Mouse (Mus musculus) midbrain, embryonic 10.5 days (tissue): ENCODE measurements at regions not wholly inside any gene's neighbourhood (a gene's known extent, or its start where the extent isn't known, plus 50 kb on each side); places are given as distances from the start of the nearest gene placed in this dataset.
"Not testable (repeated sequence)": the region's sequence is repeated elsewhere in the genome, so short reads cannot be mapped to it uniquely, and the experiment has no call there.

Experiments
- DNase-seq: peaks from one replicate; pipeline ENCODE4 v3.0.0-alpha.2; 2017; ENCODE audit warnings: low spot score
- H3K27ac ChIP-seq: fragments of 300-500 bp; sonication (generic); replicated peaks from 2 replicates; pipeline ENCODE4 v1.5.1; 2016; ENCODE audit warnings: mild to moderate bottlenecking
- H3K27me3 ChIP-seq: fragments of 300-500 bp; sonication (generic); 2 replicates; pipeline ENCODE4 v1.6.1; 2016; ENCODE audit warnings: low read depth, mild to moderate bottlenecking; ENCODE audit not compliant: poor library complexity, severe bottlenecking
- H3K36me3 ChIP-seq: fragments of 300-500 bp; sonication (generic); 2 replicates; pipeline ENCODE4 v1.6.1; 2016; ENCODE audit warnings: mild to moderate bottlenecking, moderate library complexity
- H3K4me1 ChIP-seq: fragments of 300-500 bp; sonication (generic); 2 replicates; pipeline ENCODE4 v1.6.1; 2016
- H3K4me3 ChIP-seq: fragments of 300-500 bp; sonication (generic); 2 replicates; pipeline ENCODE4 v1.5.1; 2016; ENCODE audit warnings: mild to moderate bottlenecking, moderate library complexity
- H3K9me3 ChIP-seq: fragments of 300-500 bp; sonication (generic); replicated peaks from 2 replicates; pipeline ENCODE4 v1.6.1; 2016; ENCODE audit warnings: mild to moderate bottlenecking
- WGBS: fragments of 180-500 bp; shearing (Covaris S2); methylation state at CpG from one replicate; pipeline ENCODE4 v1.1.7; 2016; 5-methylcytosine and 5-hydroxymethylcytosine counted together

DNA sequence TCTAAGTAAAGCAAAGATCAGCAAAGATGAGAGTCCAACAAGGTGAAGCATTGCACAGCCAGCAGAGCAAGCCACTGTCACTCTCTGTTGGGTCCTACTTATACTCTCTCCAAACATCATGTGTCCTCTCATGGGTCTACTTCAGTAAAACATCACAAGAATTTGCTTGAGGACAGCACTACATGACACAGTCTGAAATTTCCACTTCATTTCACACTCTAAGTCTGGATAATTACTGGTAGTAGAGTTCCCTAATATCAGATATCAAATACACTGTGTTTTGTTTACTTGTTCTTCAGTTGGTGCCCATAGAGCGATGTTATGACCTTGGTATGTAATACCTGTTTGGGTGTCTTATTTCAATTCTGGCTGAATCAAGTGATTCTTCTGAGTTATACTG, 280.7 kb downstream of the Myh15 start:
- Histone ChIP-seq H3K27ac (no peak overlapping the region), H3K36me3 (no peaks in the 10 kb centered on the region)
- 86% methylated on average over 1 of the region's 1 CpGs for WGBS

DNA sequence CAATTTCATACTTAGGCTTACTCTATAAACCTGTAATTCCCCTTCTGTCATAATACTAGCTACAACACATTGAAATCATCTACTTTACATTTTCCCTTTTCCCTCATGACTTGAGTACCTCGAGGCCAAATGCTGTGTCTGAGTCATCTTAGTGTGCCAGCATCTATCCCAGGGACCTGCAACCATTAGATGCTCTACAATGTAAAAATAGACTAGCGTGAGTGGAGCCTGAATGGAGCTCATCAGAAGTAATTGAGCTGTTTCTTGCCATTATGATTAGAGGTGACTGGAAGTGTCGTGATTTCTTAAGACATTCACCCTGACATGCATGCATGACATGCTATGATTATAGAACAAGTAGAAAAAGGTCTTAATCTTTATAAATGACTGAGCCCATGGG, 301.1 kb downstream of the Myh15 start:
- Histone ChIP-seq H3K9me3 (no peaks in the 10 kb centered on the region), H3K27ac (no peak overlapping the region), H3K4me3 (no peak overlapping the region), H3K27me3 (no peaks in the 10 kb centered on the region), H3K4me1 (no peaks in the 10 kb centered on the region), H3K36me3 (no peaks in the 10 kb centered on the region)
- WGBS, result 87% methylated on average over 3 of the region's 3 CpGs
- no peak for DNase-seq

More for the DNA sequence above, 280.7 kb downstream of the Myh15 start:
- Histone ChIP-seq H3K4me1 (no peaks in the 10 kb centered on the region), H3K9me3 (no peaks in the 10 kb centered on the region), H3K27me3 (no peaks in the 10 kb centered on the region), H3K4me3 (no peak overlapping the region)
- no peak for DNase-seq

- Histone ChIP-seq H3K4me3 (no peak overlapping the region), H3K27ac (no peak overlapping the region), H3K4me1 (no peaks in the 10 kb centered on the region), H3K27me3 (no peaks in the 10 kb centered on the region), H3K36me3 (no peaks in the 10 kb centered on the region), H3K9me3 (no peaks in the 10 kb centered on the region)
- 82% methylated on average over 1 of the region's 1 CpGs for WGBS
- no peak for DNase-seq
These were observed 304.4 kb downstream of the Myh15 start for GRCm38 (mm10) chr16:49361731-49362130.

DNA sequence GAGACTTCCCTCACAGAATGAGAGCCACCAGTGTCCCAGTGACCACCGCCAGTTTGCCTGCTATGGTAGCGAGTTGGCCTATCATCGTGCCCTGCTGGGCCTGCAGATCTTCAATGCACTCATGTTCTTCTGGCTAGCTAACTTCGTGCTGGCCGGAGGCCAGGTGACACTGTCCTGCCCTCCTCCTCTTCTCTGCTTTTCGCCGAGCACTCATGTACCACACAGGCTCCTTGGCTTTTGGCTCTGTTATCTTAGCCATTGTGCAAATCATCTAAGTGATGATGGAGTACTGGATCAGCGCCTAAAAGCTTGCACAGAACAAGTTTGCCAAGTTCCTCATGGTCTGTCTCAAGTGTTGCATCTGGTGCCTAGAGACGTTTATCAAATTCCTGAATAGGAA, 312.2 kb downstream of the Myh15 start:
- Histone ChIP-seq H3K4me3 (no peak overlapping the region), H3K4me1 (no peaks in the 10 kb centered on the region), H3K27ac (no peak overlapping the region), H3K36me3 (no peaks in the 10 kb centered on the region), H3K9me3 (no peaks in the 10 kb centered on the region), H3K27me3 (no peaks in the 10 kb centered on the region)
- no peak for DNase-seq
- 92% methylated on average over 9 of the region's 9 CpGs for WGBS

DNA sequence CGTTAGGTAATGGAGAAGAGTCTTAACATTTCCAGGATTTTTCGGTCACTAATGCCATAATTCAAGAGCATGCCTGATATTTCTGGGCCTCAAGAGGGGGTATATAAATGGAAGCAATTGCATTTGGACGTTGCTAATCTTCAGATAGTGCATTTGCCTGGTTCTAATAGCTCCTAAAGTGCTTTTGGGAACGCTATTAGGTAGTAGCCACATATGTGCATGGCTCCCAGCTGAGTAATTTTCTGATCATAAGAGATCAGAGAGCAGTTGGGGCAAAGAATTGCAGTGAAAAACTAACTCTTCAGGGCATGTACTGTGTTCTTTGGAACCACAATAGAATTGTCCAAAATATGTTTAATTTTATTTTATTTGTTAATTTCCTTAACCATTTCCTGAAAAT, 317.8 kb downstream of the Myh15 start:
- Histone ChIP-seq H3K27ac (no peak overlapping the region), H3K4me3 (no peak overlapping the region), H3K36me3 (no peaks in the 10 kb centered on the region), H3K4me1 (no peaks in the 10 kb centered on the region), H3K9me3 (no peaks in the 10 kb centered on the region), H3K27me3 (no peaks in the 10 kb centered on the region)
- 86% methylated on average over 4 of the region's 4 CpGs for whole genome bisulfite sequencing
- no peak for DNase-seq

DNA sequence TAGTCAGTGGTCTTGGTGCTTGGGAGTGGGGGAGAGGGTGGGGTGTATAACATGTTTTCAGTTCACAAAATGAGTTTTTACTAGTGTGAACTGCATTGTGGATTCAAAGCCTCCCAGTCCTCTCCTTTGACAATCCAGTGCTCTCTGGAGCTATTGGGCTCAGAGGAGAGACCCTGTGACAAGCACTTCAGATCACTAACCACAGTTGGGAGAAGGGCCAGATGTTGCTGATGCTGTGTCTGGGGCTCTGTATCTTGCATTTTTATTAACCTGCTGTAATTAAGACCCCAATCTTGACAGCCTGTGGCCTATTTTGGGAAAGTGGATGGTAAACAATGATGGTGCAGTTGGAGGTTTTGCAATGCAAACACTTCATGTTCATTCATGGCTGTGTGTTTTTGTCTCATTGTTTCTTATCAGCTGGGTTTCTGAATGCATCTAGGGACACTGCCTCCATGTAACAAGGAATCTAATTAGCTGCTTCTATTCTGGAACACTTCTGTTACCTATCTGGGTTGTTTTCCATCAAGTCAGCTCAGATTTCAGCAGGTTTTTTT, 320.0 kb upstream of the Ift57 start:
- H3K27ac ChIP-seq, result no peak overlapping the region
- H3K9me3 ChIP-seq, result no peaks in the 10 kb centered on the region
- no peaks in the 10 kb centered on the region for H3K27me3 ChIP-seq
- H3K4me1 ChIP-seq, result no peaks in the 10 kb centered on the region
- H3K36me3 ChIP-seq, result no peaks in the 10 kb centered on the region
- DNase-seq, result no peak
- H3K4me3 ChIP-seq, result no peak overlapping the region

DNA sequence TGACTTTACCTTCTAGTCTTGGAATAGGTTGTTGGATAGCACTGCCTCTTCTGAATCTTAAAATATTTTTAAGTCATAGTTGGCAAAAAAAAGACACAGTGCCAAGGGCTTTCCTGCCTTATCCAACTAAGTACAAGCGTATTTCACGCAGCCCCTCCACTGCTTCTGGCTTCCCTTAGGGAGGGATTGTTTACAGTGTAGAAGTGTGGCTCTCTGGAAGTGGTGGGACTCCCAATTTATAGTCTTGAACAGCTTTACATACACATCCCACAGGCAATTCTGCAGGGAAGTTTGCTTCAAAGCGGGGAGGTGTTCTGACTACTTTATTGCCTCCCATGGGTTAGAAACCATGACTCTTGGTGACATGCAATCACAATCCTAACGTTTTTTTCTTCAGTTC, 310.9 kb upstream of the Ift57 start:
- DNase-seq, result no peak
- WGBS, result 79% methylated on average over 4 of the region's 4 CpGs

DNA sequence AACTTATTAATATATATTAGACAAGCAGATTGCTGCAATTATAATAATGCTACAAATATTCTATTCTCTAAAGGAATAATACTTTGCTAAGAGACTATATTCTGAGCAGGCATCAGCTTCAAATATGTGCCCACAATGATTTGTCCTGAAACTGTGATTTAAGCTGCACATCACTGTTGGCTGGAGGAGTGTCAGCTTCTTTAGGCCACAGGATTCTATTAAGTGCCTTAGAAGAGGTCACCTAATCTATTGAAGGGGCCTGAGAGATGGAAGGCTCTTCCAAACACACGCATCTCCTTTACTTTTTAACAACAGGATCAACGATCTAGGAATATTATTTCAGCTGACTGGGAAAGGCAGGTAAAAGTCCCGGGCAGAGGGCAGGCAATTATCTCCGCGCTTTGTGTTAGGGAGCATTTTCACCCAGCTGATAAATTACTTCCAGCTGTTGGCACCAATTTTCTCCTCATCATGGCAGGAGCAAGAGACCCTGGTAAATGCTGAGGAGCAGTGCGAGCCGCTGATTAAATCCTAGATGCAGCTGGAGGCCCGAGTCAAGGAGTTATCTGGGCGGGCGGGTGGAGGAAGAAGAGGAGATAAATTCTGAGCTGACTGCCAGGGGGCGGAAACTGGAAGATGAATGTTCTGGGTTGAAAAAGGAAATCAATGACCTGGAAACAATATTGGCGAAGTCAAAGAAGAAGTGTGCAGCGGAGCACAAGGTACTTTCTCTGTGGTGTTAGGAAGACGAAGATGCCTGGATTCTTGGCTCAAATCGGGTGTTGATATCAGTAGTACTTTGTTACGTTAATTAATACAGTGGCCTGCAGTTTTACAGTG, 290.9 kb upstream of the Ift57 start:
- H3K9me3 ChIP-seq, result no peaks in the 10 kb centered on the region
- H3K4me3 ChIP-seq, result no peak overlapping the region
- H3K27me3 ChIP-seq, result no peaks in the 10 kb centered on the region
- WGBS, result 50% methylated on average over 16 of the region's 16 CpGs
- H3K36me3 ChIP-seq, result no peaks in the 10 kb centered on the region
- peak; percentile 16 for DNase-seq
- no peak overlapping the region for H3K27ac ChIP-seq
- no peaks in the 10 kb centered on the region for H3K4me1 ChIP-seq

More for the DNA sequence above, 310.9 kb upstream of the Ift57 start:
- no peak overlapping the region for H3K27ac ChIP-seq
- no peaks in the 10 kb centered on the region for H3K27me3 ChIP-seq
- no peaks in the 10 kb centered on the region for H3K4me1 ChIP-seq
- no peak overlapping the region for H3K4me3 ChIP-seq
- no peaks in the 10 kb centered on the region for H3K36me3 ChIP-seq
- H3K9me3 ChIP-seq, result no peaks in the 10 kb centered on the region

GRCm38 (mm10) chr16:49409235-49409634, 289.8 kb upstream of the Ift57 start:
- no peaks in the 10 kb centered on the region for H3K27me3 ChIP-seq
- no peaks in the 10 kb centered on the region for H3K4me1 ChIP-seq
- H3K9me3 ChIP-seq, result no peaks in the 10 kb centered on the region
- 94% methylated on average over 4 of the region's 4 CpGs for WGBS
- H3K4me3 ChIP-seq, result no peak overlapping the region
- DNase-seq, result no peak
- no peak overlapping the region for H3K27ac ChIP-seq
- no peaks in the 10 kb centered on the region for H3K36me3 ChIP-seq

GRCm38 (mm10) chr16:49430296-49430695, 268.7 kb upstream of the Ift57 start:
- no peak overlapping the region for H3K27ac ChIP-seq
- 94% methylated on average over 1 of the region's 1 CpGs for WGBS
- no peaks in the 10 kb centered on the region for H3K9me3 ChIP-seq
- DNase-seq, result no peak
- H3K4me1 ChIP-seq, result no peaks in the 10 kb centered on the region
- no peak overlapping the region for H3K4me3 ChIP-seq
- no peaks in the 10 kb centered on the region for H3K36me3 ChIP-seq
- no peaks in the 10 kb centered on the region for H3K27me3 ChIP-seq

DNA sequence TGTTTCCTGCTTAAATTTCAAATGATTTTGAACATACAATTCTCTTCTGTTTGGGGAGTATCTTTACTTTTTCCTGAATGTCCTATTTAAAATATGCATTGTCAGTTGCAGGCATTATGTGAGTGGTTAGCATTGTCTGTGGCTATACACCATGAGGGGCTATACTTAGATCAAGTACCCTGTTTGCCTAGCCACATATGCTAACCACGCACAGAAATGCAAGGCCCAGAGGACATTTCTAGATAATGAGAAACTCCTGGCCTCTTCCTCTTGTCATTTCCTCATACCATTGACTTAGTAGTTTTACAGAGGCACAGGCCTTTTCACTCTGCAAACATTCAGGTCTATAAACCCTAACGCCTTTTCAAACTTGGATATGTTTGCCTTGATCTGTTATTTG, 267.1 kb upstream of the Ift57 start:
- H3K36me3 ChIP-seq, result no peaks in the 10 kb centered on the region
- no peaks in the 10 kb centered on the region for H3K27me3 ChIP-seq
- no peaks in the 10 kb centered on the region for H3K4me1 ChIP-seq
- no peak for DNase-seq
- H3K4me3 ChIP-seq, result no peak overlapping the region
- H3K9me3 ChIP-seq, result no peaks in the 10 kb centered on the region
- no peak overlapping the region for H3K27ac ChIP-seq
- WGBS, result 81% methylated on average over 2 of the region's 2 CpGs

DNA sequence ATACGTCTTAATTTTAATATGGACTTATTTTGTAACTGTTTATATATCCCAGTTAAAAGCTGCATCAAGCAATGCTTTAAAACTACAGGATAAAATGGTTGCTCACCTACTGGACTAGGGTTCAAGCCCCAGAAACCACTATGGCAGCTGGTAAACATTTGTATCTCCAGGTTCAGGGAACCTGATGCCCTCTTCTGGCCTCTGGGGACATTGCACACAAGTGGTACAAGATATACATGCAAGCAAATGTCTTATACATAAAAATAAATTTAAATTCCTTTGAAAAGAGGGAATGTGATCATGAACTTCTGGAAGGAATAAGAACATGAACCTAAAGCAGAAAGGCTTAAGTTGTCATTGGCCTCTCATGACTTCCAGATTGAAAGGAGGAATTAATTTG, 257.8 kb upstream of the Ift57 start:
- peak; percentile 18 for DNase-seq
- Histone ChIP-seq H3K4me3 (no peak overlapping the region), H3K27me3 (no peaks in the 10 kb centered on the region), H3K4me1 (no peaks in the 10 kb centered on the region), H3K27ac (no peak overlapping the region), H3K9me3 (no peaks in the 10 kb centered on the region), H3K36me3 (no peaks in the 10 kb centered on the region)
- WGBS, result 74% methylated on average over 1 of the region's 1 CpGs

- not testable (repeated sequence) for H3K4me1 ChIP-seq, H3K27me3 ChIP-seq, H3K4me3 ChIP-seq, DNase-seq, H3K36me3 ChIP-seq, H3K27ac ChIP-seq, H3K9me3 ChIP-seq
- WGBS, result 92% methylated on average over 8 of the region's 9 CpGs
These were observed 251.7 kb upstream of the Ift57 start for GRCm38 (mm10) chr16:49447356-49447755.
